Mouse (Mus musculus) ES-E14 (cell line): ENCODE measurements at regions not wholly inside any gene's neighbourhood (a gene's known extent, or its start where the extent isn't known, plus 50 kb on each side); places are given as distances from the start of the nearest gene placed in this dataset.

Experiments used
- DNase-seq: peaks from one replicate; pipeline ENCODE4 v3.0.0-alpha.2; 2013; ENCODE audit warnings: low read depth, low spot score
- H3K27ac ChIP-seq: 2 replicates; pipeline ENCODE4 v1.5.1; 2012; ENCODE audit warnings: low read depth, mild to moderate bottlenecking, low read length, moderate library complexity, mixed read lengths; ENCODE audit not compliant: poor library complexity, insufficient read depth, severe bottlenecking
- H3K36me3 ChIP-seq: 2 replicates; pipeline ENCODE4 v1.6.1; 2012; ENCODE audit warnings: mild to moderate bottlenecking, low read length, moderate library complexity, mixed read lengths; ENCODE audit not compliant: control insufficient read depth, poor library complexity, insufficient read depth, severe bottlenecking
- H3K4me1 ChIP-seq, 2 experiments: fragments of 150-350 bp in 1 of 2; sonication (generic) in 1 of 2; 2 replicates each; pipeline ENCODE4 v1.6.1; 2012; ENCODE audit warnings: low read length in 2 of 2, mild to moderate bottlenecking in 1 of 2, mixed read lengths in 1 of 2; ENCODE audit not compliant: control insufficient read depth in 2 of 2, insufficient read depth in 2 of 2, poor library complexity in 1 of 2
- H3K4me3 ChIP-seq, 2 experiments: fragments of 150-350 bp in 1 of 2; sonication (generic) in 1 of 2; 2 replicates each; pipeline ENCODE4 v1.5.1; 2012; ENCODE audit warnings: low read length in 2 of 2, low read depth in 1 of 2, mild to moderate bottlenecking in 1 of 2, mixed read lengths in 1 of 2; ENCODE audit not compliant: insufficient read depth in 1 of 2, poor library complexity in 1 of 2, severe bottlenecking in 1 of 2
- H3K9ac ChIP-seq: 2 replicates; pipeline ENCODE4 v1.6.1; 2012; ENCODE audit warnings: low read depth, mild to moderate bottlenecking, low read length, mixed read lengths; ENCODE audit not compliant: poor library complexity, insufficient read depth, severe bottlenecking
- H3K9me3 ChIP-seq: fragments of 150-350 bp; sonication (generic); 2 replicates; pipeline ENCODE4 v1.6.1; 2012; ENCODE audit warnings: low read depth, mild to moderate bottlenecking, low read length; ENCODE audit not compliant: control insufficient read depth, insufficient read depth
- CHD2 ChIP-seq: IDR thresholded peaks from 2 replicates; pipeline ENCODE4 v1.6.1; 2014; ENCODE audit warnings: mild to moderate bottlenecking, low read depth, low read length, inconsistent platforms
- HCFC1 ChIP-seq: IDR thresholded peaks from 2 replicates; pipeline ENCODE4 v1.6.1; 2012; ENCODE audit warnings: low read length, inconsistent platforms, borderline replicate concordance; ENCODE audit not compliant: insufficient read depth
- MAFK ChIP-seq: IDR thresholded peaks from 2 replicates; pipeline ENCODE4 v1.6.1; 2014; ENCODE audit warnings: mild to moderate bottlenecking, low read depth, low read length, inconsistent platforms; ENCODE audit not compliant: insufficient read depth
- ZC3H11A ChIP-seq: IDR thresholded peaks from 2 replicates; pipeline ENCODE4 v1.6.1; 2012; ENCODE audit warnings: low read depth, mild to moderate bottlenecking, inconsistent platforms, low read length, borderline replicate concordance
- ZNF384 ChIP-seq: IDR thresholded peaks from 2 replicates; pipeline ENCODE4 v1.6.1; 2012; ENCODE audit warnings: low read depth, low read length, inconsistent platforms
- in situ Hi-C, 2 experiments: fragments of 600-800 bp; cut with MboI; formaldehyde crosslinking; loops; one replicate each; pipeline ENCODE4 v1.15.1; 2025; ENCODE audit warnings: low sequenced_read_pairs in 2 of 2, inconsistent platforms in 1 of 2; ENCODE audit not compliant: unreplicated experiment in 2 of 2

DNA sequence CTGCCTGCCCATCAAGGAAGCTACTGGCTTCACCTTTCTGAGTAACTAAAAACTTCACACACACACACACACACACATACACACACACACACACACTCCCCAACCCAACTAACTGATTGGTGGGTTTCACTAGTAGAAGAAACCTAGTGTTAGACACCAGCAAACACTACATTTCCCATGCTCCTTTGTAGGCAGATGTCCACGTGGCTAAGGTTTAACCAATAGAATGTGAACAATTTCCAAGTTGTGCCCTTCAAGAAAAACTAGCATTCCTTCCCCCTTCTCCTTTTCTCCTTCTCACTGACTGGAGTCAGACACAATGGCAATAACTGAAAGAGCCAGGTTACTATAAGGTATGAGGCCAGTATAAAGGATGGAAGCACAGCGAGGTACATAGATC is 66.3 kb upstream of the Tmem33 start:
- in situ Hi-C loops = no loop called here
- H3K4me3 ChIP-seq = no peak overlapping the region
- H3K27ac ChIP-seq = no peak overlapping the region
- H3K36me3 ChIP-seq = no peaks in the 10 kb centered on the region
- no peak overlapping the region for H3K9ac ChIP-seq
- H3K4me1 ChIP-seq = no peaks in the 10 kb centered on the region
- TF ChIP-seq HCFC1 (peak; percentile 76), ZC3H11A (no peak)
- no peaks in the 10 kb centered on the region for H3K9me3 ChIP-seq
- DNase-seq = no peak

DNA sequence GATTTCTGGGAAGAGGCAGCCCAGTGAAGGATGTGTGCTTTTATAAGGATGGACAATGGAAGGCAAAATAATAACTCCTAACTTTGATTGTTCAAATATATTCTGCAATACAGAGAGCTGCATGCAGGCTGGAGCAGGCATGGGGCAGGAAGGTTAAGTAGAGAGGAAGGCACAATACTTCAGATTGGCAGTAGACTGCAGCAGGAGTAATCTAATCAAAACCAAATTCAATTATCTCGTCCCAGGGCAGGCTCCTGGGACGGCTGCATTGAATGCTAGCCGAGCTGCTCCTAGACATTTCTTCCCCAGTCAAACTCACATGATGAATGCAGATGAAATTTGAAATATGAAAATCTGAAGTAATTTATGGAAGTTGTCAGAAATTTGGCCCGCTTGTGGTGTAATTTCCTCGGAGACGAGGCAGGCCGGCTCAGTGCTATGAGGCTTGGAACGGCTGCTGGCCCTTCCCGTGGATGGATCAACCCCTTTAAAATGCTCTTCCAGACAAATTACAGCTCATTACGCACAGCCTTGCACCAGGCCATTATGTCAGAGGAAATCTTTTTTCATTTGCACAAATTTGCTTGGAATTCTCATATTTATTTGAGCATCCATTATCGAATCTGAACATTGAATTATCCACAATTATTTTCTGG is 55.2 kb upstream of the Tmem33 start:
- no peak overlapping the region for H3K27ac ChIP-seq
- no peak for DNase-seq
- H3K9me3 ChIP-seq = no peaks in the 10 kb centered on the region
- no peak for TF ChIP-seq ZNF384
- no peak for TF ChIP-seq MAFK
- TF ChIP-seq HCFC1 = no peak
- TF ChIP-seq ZC3H11A = no peak
- TF ChIP-seq CHD2 = no peak
- H3K36me3 ChIP-seq = no peaks in the 10 kb centered on the region
- H3K9ac ChIP-seq = no peak overlapping the region
- no peak overlapping the region for H3K4me3 ChIP-seq
- in situ Hi-C loops = no loop called here
- no peaks in the 10 kb centered on the region for H3K4me1 ChIP-seq
